In genomic region chr4:84208175-84208574, GRCm38 (mm10) we compare ENCODE assay signal across 26 mouse cellular contexts.
"Had no signal": no experiment of that assay in that cellular context is flagged by ENCODE, and none has a peak within 500 bp of the region (broad histone marks: within the 10 kb centered on the region; RNA-seq: fewer than 3 reads in every experiment).

No protein-coding gene starts in this region.

- H3K9ac ChIP-seq: heart, embryonic 13.5 days; heart, embryonic 15.5 days; hindbrain, embryonic 13.5 days; hindbrain, embryonic 15.5 days; kidney, embryonic 15.5 days; limb, embryonic 13.5 days; limb, embryonic 15.5 days; liver, embryonic 12.5 days; liver, embryonic 14.5 days had no signal

- H3K4me1 ChIP-seq: heart, embryonic 15.5 days; hindbrain, embryonic 15.5 days; liver, embryonic 12.5 days had no signal

- H3K36me3 ChIP-seq: heart, embryonic 13.5 days; heart, embryonic 15.5 days; hindbrain, embryonic 13.5 days; hindbrain, embryonic 15.5 days; kidney, embryonic 15.5 days; limb, embryonic 13.5 days; limb, embryonic 15.5 days; liver, embryonic 12.5 days had no signal

- H3K4me3 ChIP-seq: heart, adult 2 months; heart, embryonic 13.5 days; heart, embryonic 15.5 days; hindbrain, embryonic 13.5 days; hindbrain, embryonic 15.5 days; kidney, embryonic 15.5 days; layer of hippocampus, adult 2 months; limb, embryonic 13.5 days; limb, embryonic 15.5 days; liver, embryonic 12.5 days had no signal

- DNase-seq: gastrocnemius, postnatal 14 days; gastrocnemius, postnatal 36 days; heart, adult 11 months; heart, adult 2 months; heart, postnatal 14 days; heart, postnatal 36 days; kidney, adult 11 months; kidney, adult 2 months; kidney, adult 9 months; kidney, postnatal 14 days; kidney, postnatal 36 days; layer of hippocampus, postnatal 36 days; left cerebral cortex, postnatal 4 days had no signal

- H3K4me2 ChIP-seq: heart, embryonic 11.5 days; heart, embryonic 13.5 days; heart, embryonic 15.5 days; hindbrain, embryonic 13.5 days; hindbrain, embryonic 15.5 days; kidney, embryonic 15.5 days; limb, embryonic 13.5 days; limb, embryonic 15.5 days; liver, embryonic 12.5 days had no signal

- H3K27ac ChIP-seq: heart, adult 2 months; heart, embryonic 13.5 days; heart, embryonic 15.5 days; hindbrain, embryonic 13.5 days; hindbrain, embryonic 15.5 days; hindbrain, postnatal 0 days; kidney, embryonic 15.5 days; kidney, postnatal 0 days; layer of hippocampus, adult 2 months; limb, embryonic 13.5 days; limb, embryonic 15.5 days; liver, embryonic 12.5 days; liver, embryonic 14.5 days had no signal

- ATAC-seq: hindbrain, postnatal 0 days; liver, embryonic 12.5 days had no signal

- H3K27me3 ChIP-seq: heart, embryonic 15.5 days; hindbrain, embryonic 15.5 days; kidney, embryonic 15.5 days; limb, embryonic 13.5 days; limb, embryonic 15.5 days; liver, embryonic 12.5 days had no signal

- H3K9me3 ChIP-seq: heart, embryonic 13.5 days; heart, embryonic 15.5 days; hindbrain, embryonic 13.5 days; hindbrain, embryonic 15.5 days; kidney, embryonic 15.5 days; limb, embryonic 13.5 days; limb, embryonic 15.5 days; liver, embryonic 12.5 days had no signal
